Mouse (Mus musculus) liver, adult 2 months (tissue): ENCODE data around the gene Rap1a.

Source experiments
- CTCF ChIP-seq: fragments of 200-500 bp; IDR thresholded peaks from 2 replicates; pipeline ENCODE4 v1.5.1; 2011; ENCODE audit warnings: low read depth, low read length, control low read depth
- POLR2A ChIP-seq: fragments of 200-500 bp; IDR thresholded peaks from 2 replicates; pipeline ENCODE4 v1.6.1; 2011; ENCODE audit warnings: low read length, control low read depth; ENCODE audit not compliant: insufficient read depth; ENCODE audit errors: extremely low read depth

GRCm38 (mm10) chr3:105737070-105737469, 64.1 kb downstream of the Rap1a start:
- TF ChIP-seq POLR2A (no peak), CTCF (no peak)
